Mouse (Mus musculus) heart, adult 2 months (tissue): Measurements from ENCODE around the gene Gm44965.

Experiments used
- CTCF ChIP-seq: fragments of 200-600 bp; IDR thresholded peaks from 2 replicates; pipeline ENCODE4 v1.8.1; 2022; ENCODE audit warnings: antibody characterized with exemption, mild to moderate bottlenecking, moderate library complexity
- EP300 ChIP-seq: fragments of 200-500 bp; IDR thresholded peaks from 2 replicates; pipeline ENCODE4 v1.6.1; 2011; ENCODE audit warnings: low read depth, low read length, control low read depth; ENCODE audit not compliant: insufficient read depth
- POLR2A ChIP-seq: fragments of 200-500 bp; IDR thresholded peaks from 2 replicates; pipeline ENCODE4 v1.6.1; 2011; ENCODE audit warnings: mild to moderate bottlenecking, low read depth, low read length, control low read depth; ENCODE audit not compliant: insufficient read depth

DNA sequence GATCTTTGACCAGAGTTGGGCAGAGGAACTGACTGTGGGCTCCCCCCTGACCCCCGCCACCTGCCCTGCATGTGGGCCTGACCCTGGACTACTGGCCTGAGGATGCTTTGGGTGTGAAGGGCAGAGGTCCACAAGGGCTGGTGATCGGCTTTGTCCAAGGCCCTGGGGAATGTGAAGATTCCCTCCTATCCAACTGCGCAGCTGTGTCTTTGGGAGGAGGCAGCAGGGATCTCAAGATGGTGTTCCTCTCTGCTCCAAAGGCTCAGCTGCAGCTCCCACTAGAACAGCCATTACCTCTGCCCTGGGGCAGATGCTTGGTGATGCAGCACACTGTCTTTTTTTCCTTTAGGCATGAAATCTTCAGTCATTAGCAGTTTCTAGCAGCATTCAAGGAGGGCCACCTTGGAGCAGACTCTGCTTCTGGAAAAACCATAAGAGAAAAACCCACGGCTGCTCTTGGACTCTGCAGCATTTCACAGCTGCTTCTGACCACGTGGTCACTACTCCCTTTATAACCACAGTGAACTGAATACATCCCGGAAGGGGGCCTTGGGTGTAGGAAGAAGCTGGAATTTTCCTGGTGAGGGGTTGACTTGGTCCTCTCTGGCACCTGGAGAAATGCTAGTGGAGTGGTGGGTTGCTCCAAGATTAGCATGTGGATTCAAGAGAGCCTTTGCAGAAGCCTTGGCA is 44.2 kb downstream of the Gm44965 start:
- no peak for TF ChIP-seq CTCF
- no peak for TF ChIP-seq POLR2A
- TF ChIP-seq EP300 = no peak
